Comparison of ENCODE assay signal across 7 mouse cellular contexts in the genomic region with DNA sequence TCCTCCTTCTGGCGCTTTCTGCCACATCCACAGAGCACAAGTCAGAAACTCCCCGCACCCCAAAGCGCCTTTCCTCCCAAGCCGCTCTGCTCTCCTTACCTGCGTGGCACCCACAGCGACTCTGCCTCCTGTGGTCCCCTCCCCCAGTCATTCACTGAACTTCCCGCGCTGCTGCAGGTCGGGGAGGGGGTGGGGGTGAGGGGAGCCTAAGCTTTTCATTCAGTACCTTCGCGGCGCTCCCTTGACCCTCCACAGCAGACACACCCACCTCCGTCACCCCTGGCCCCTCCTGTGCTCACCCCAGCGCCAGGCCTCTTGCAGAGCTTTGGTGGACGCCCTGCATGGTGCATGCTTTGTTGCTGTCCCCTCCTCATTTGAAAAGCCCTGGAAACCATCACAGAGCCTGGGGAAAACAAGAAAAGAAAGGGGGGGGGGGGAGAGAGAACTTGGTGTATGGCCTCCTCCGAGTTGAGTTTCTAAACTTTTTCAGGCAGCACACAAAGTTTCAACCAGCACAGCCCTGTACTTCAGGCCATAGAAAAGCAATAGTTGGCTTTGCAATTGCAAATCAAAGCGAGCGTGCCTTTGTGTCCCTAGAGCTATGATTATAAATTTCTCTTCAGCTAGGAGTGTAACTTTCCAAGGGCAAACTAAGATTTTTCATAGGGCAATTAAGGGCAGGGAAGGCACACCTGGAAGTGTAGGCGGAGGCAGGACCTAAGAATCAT. TPM values are rescaled to one million over a fixed set of nuclear protein-coding genes. Genes with fewer than 3 reads are reported as not detected.
DNase-seq lines count a peak whose midpoint lies in the region; ATAC-seq and TF ChIP-seq lines count a peak whose summit lies in the region.

A gene (minus strand): TSS at position 268 of the 728 bp plus-strand sequence.

- H3K4me3 ChIP-seq in cortical plate, adult 2 months (ENCODE audit: insufficient read depth, low read length): peak within 1 kb of the TSS; percentile 38
- H3K4me3 ChIP-seq in myocyte: peak within 1 kb of the TSS; percentile 67

- peak within 1 kb of the TSS; percentile 87 for H3K4me2 ChIP-seq in myocyte (ENCODE audit: low read depth)

- no peaks in the 10 kb centered on the region for H3K4me1 ChIP-seq in cortical plate, adult 2 months (ENCODE audit: control insufficient read depth, insufficient read depth, low read length)

- TF ChIP-seq POLR2A in cortical plate, adult 2 months (IDR thresholded peaks at IDR 0.05; ENCODE audit: extremely low read depth, insufficient read depth, low read length): no peak
- no peak for TF ChIP-seq POLR2A in myocyte (IDR thresholded peaks at IDR 0.05; ENCODE audit: insufficient read length, low read depth)

- no peaks in the 10 kb centered on the region for H3K36me3 ChIP-seq in myocyte (ENCODE audit: control insufficient read depth, insufficient read depth)

- H3K27ac ChIP-seq in cortical plate, adult 2 months (ENCODE audit: insufficient read depth, low read length): no peak within 1 kb of the TSS

- H3K79me2 ChIP-seq in myocyte (ENCODE audit: control insufficient read depth, insufficient read depth): peaks cover 22% of the 10 kb centered on the region

- peak within 1 kb of the TSS; percentile 59 for H3ac ChIP-seq in myocyte (ENCODE audit: control insufficient read depth, insufficient read length)

- no peak for TF ChIP-seq CTCF in cortical plate, adult 2 months (IDR thresholded peaks at IDR 0.05; ENCODE audit: extremely low read depth, insufficient read depth, low read length)

- ATAC-seq in granulocyte monocyte progenitor cell, adult 5-6 weeks (replicated peaks; ENCODE audit: poor library complexity, severe bottlenecking): 0 out of 2 replicates have a peak, but pooled peaks have one; percentile 8

- H3K27me3 ChIP-seq in myocyte (ENCODE audit: control insufficient read depth, insufficient read depth, insufficient read length): no peaks in the 10 kb centered on the region

- peak; percentile 22 for DNase-seq in ovary, postnatal 36 days (ENCODE audit: low spot score)
- no peak for DNase-seq in ovary, adult 18-20 months (ENCODE audit: low spot score)
- DNase-seq in left cerebral cortex, adult 8-10 months (ENCODE audit: low spot score in 2 of 2): no peak
- DNase-seq in spleen, postnatal 14 days (ENCODE audit: low spot score in 2 of 2): no peak

TF ChIP-seq in myocyte, 11 proteins besides CTCF, POLR2A, EP300 and RAD21:
- TF ChIP-seq SRF (IDR thresholded peaks at IDR 0.05; ENCODE audit: control insufficient read depth, insufficient read length, low read depth) (no peak), CEBPB (IDR thresholded peaks at IDR 0.05; ENCODE audit: insufficient read depth, poor library complexity, severe bottlenecking) (no peak), MAX (IDR thresholded peaks at IDR 0.05; ENCODE audit: low read depth) (no peak), POLR2AphosphoS2 (IDR thresholded peaks at IDR 0.05; ENCODE audit: insufficient read length, low read depth) (no peak), USF1 (IDR thresholded peaks at IDR 0.05; ENCODE audit: low read depth) (no peak), MYOG (IDR thresholded peaks at IDR 0.05; ENCODE audit: control insufficient read depth in 1 of 3, insufficient read depth in 1 of 3, insufficient read length in 2 of 3, low read depth in 2 of 3) (no peak), TCF3 (IDR thresholded peaks at IDR 0.05; ENCODE audit: insufficient read length, low read depth) (no peak), MYOD1 (IDR thresholded peaks at IDR 0.05; ENCODE audit: control insufficient read depth in 1 of 3, insufficient read length in 2 of 3, low read depth in 2 of 3) (no peak), REST (IDR thresholded peaks at IDR 0.05; ENCODE audit: insufficient read depth, insufficient read length) (no peak), TCF12 (IDR thresholded peaks at IDR 0.05; ENCODE audit: insufficient read depth, poor library complexity, severe bottlenecking) (no peak), E2F4 (IDR thresholded peaks at IDR 0.05; ENCODE audit: insufficient read depth) (no peak)

RNA-seq across cellular contexts. Expression of the gene that starts here (rescaled TPM):
- polyA plus RNA-seq in cortical plate, adult 2 months (2012; rRNA removed): 26.4 and 34.9 TPM in 2 replicates
- not detected in 2 replicates for total RNA-seq in granulocyte monocyte progenitor cell, adult 5-6 weeks (2014; fragmentation: Nextera tagmentation)
- 0.09 and 3.5 TPM in 2 replicates for total RNA-seq in granulocyte monocyte progenitor cell, adult 5-6 weeks (2017)
- 10 to 100 TPM; 19.7 to 27.2 (median 22.5) TPM for total RNA-seq in left cerebral cortex, adult 8-10 months (2022)
- polyA plus RNA-seq in myocyte (2012; fragmentation: generic; extraction: Trizol): 14.1 TPM

Comparison
In these comparisons a context has a peak if more than half of its experiments do, and no peak if none do; other contexts are left out.
1. RNA of the gene that starts here (total RNA-seq): 19.7 to 27.2 TPM in left cerebral cortex, adult 8-10 months; 0.09 to 3.5 TPM in granulocyte monocyte progenitor cell, adult 5-6 weeks; every median in the first group is over 4 times any median in the second.